Mouse (Mus musculus) splenic B cell, adult 2 months (primary cell): ENCODE results near the gene Tmem62.
"Not testable (repeated sequence)": the region's sequence is repeated elsewhere in the genome, so short reads cannot be mapped to it uniquely, and the experiment has no call there.

Source experiments
- DNase-seq: peaks from one replicate; pipeline ENCODE4 v3.0.0-alpha.2; 2011; ENCODE audit warnings: low read depth, low spot score
- H3K27me3 ChIP-seq: 2 replicates; pipeline ENCODE4 v1.6.1; 2012; ENCODE audit warnings: mild to moderate bottlenecking, low read length, moderate library complexity, mixed read lengths; ENCODE audit not compliant: control insufficient read depth, poor library complexity, insufficient read depth, severe bottlenecking
- H3K36me3 ChIP-seq: 2 replicates; pipeline ENCODE4 v1.6.1; 2012; ENCODE audit warnings: mild to moderate bottlenecking, low read length, moderate library complexity, mixed read lengths; ENCODE audit not compliant: control insufficient read depth, poor library complexity, insufficient read depth, severe bottlenecking

Tmem62 gene

DNA sequence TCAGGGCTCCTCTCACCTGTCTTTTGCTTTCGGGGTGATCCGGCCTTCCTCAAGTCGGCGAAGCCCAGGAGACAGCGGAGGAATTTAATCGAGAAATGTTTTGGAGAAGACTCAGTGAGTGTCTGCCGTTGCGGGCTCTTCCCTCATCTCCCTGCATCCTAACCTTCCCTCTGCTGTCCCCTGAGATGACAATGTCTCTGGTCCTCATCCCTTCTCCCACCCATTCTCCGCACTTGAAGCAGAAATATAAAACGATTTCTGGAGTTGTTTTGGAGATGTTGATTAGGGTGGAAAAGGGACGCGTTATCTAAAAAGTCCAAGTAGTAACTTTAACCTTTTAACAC, 31.8 kb downstream of the Tmem62 start:
- peaks cover 2% of the 10 kb centered on the region; the same call in 1 of the 2 replicates for H3K36me3 ChIP-seq
- no peaks in the 10 kb centered on the region for H3K27me3 ChIP-seq
- DNase-seq, result no peak

DNA sequence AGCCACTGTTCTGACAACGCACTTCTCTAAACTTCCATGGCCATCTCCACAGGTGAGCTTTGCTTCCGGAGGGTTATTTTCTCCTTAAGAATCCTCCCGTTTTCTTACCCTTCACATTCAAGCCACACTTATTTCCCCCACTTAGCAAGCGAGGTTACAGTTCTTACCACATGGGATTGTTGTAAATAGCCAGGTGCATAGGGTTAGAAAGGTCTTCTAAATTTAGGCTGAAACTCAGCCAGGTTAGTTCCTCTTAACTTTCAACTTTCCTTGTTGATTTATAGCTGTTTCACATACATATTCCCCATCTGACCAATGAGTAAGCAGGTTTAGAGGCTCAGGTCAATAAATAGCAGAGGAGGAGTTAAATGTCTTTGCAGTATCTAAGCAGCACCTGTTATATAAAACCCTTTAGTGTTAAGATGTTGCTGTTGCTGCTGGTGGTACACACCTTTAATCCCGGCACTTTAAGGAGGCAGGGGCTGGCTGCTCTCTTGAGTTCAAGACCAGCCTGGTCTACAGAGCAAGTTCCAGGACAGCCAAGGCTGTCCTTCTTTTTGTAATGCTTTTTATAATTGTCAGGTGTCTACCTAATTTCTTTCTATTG, 32.4 kb downstream of the Tmem62 start:
- peaks cover 2% of the 10 kb centered on the region; the same call in 1 of the 2 replicates for H3K36me3 ChIP-seq

DNA sequence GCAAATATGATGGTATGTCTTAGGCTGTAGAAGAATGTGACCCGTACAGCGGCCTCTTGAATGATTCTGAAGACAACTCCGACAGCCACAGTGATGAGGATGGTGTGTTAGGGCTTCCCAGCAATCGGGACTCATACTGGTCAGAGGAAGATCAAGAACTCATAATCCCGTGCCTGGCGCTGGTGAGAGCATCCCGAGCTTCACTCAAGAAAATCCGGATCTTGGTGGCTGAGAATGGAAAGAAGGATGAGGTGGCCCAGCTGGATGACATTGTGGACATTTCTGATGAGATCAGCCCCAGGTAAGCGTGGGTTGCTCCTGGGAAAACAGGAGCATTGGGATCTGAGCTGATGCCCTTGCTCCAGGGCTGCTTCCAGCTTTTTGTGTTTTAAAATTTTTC, 35.9 kb downstream of the Tmem62 start:
- Histone ChIP-seq H3K36me3 (peaks cover 8% of the 10 kb centered on the region), H3K27me3 (no peaks in the 10 kb centered on the region)
- DNase-seq, result no peak

More for the DNA sequence above, 32.4 kb downstream of the Tmem62 start:
- DNase-seq, result no peak
- no peaks in the 10 kb centered on the region for H3K27me3 ChIP-seq

DNA sequence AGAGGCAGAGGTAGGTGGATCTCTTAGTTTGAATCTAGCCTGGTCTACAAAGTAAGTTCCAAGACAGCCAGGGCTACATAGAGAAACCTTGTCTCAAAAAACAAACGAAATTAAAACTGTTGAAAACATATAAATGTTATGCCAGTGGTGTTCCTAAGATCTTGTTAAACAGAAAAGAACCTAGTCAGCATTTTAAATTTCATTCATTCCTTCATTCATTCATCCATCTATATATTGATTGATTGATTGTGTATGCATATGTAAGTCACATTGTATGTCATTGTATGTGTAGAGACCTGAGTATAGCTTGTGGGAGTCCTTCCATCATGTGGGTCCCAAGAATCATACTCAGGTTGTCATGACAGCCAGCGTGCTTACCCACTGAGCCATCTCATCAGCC, 38.7 kb downstream of the Tmem62 start:
- no peaks in the 10 kb centered on the region for H3K27me3 ChIP-seq
- H3K36me3 ChIP-seq, result peaks cover 9% of the 10 kb centered on the region
- DNase-seq, result no peak

DNA sequence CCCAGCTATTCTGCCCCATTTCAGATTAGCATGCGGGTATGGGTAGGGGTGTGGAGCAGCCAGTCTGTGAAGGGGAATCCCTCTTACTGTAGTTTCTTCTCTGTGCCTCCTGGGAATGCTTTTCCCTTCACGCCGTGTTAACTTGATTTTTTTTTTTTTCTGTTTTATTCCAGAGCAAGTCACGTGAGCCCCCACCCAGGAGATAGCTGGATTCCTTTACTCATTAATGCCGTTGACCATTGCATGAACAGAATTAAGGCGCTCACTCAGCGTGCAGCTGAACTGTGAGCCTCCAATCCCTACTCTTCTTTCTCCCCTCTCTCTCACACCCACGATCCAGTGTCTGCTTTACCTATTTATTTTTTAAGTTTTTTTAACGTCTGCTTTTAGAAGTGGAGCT, 39.4 kb downstream of the Tmem62 start:
- H3K36me3 ChIP-seq, result peaks cover 9% of the 10 kb centered on the region

DNA sequence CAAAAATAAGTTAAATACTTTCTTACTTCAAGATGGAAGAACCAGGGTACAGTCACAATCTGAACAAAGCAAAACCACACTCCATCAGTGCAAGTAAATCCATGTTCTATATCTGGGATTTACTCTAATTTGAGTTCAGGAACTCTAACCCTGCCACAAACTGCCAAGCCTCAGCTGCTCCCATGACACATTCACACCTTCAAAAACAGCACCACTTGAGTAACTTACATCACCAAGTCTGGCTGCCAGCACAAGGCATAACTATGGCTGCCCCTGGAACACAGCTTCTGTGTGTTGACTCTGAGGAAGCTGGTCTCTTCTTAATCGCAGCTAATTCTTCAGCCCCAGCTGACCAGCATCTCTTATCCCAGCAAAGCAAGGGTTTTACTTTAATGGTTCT, 40.3 kb downstream of the Tmem62 start:
- Histone ChIP-seq H3K27me3 (no peaks in the 10 kb centered on the region), H3K36me3 (peaks cover 9% of the 10 kb centered on the region)
- DNase-seq, result no peak

More for the DNA sequence above, 39.4 kb downstream of the Tmem62 start:
- DNase-seq, result no peak
- H3K27me3 ChIP-seq, result no peaks in the 10 kb centered on the region

DNA sequence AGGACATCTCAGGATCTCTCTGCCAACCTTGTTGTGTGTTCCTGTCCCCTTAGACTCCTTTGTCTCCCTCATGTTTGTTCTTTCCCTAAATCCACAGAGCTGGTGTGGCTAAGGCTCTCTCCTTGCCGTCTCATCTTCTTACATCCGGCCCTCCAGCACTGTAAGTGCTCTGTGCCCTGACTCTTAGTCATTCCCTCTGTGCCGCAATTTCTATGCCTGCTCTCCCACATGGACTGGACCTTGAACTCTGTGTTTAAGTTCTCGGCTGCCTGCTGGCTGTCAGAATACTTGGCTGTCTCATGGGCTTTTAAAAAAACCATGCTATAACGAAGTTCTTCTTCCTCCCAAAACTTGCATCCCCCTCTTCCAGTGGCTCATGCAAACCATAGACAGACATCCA, 46.1 kb downstream of the Tmem62 start:
- no peaks in the 10 kb centered on the region for H3K27me3 ChIP-seq
- no peak for DNase-seq

DNA sequence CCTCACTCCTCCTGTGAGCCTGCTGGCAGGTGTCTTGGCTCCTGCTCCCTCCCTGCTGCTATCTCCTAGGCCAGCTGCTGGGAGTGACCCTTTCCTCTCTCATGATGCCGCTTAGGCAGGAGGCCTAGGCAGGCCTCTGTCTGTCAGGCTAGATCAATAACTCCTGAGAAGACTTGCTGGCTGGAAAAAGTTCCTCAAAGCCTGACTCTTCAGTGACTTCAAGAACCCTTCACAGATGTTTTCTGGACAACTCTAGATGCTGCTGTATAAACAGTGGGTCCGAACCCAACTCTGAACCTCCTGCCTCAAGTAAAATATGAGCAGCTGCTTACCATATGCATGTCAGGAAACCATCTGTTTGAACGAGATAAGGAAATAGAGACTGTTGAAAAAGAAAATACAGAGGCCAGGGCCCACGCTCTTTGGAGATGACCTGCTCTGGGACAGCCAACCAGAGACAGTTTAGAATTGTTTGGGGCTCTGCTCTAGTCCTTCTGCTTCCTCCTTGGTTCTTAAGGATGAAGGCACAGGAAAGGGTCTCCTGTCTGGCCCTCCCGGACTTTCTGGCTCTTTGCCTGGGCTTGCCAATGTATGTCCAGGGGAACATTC, 60.0 kb downstream of the Tmem62 start, which contains the start of gene Epb42:
Gene Epb42, minus strand, starts transcription at position 340 of the 609 bp plus-strand sequence.
- DNase-seq, result no peak
- no peaks in the 10 kb centered on the region for H3K36me3 ChIP-seq
- H3K27me3 ChIP-seq, result no peaks in the 10 kb centered on the region

More for the DNA sequence above, 46.1 kb downstream of the Tmem62 start:
- H3K36me3 ChIP-seq, result no peaks in the 10 kb centered on the region

DNA sequence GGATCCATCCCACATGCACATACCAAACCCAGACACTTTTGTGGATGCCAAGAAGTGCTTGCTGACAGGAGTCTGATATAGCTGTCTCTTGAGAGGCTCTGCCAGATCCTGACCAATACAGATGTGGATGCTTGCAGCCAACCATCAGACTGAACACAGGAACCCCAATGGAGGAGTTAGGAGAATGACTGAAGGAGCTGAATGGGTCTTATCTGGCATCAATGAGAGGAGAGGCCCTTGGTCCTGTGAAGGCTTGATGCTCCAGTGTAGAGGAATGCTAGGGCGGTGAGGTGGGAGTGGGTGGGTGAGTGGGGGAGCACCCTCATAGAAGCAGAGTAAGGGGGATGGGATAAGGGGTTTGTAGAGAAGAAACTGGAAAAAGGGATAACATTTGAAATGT, 62.0 kb downstream of the Tmem62 start:
- H3K27me3 ChIP-seq, H3K36me3 ChIP-seq, DNase-seq: not testable (repeated sequence)

DNA sequence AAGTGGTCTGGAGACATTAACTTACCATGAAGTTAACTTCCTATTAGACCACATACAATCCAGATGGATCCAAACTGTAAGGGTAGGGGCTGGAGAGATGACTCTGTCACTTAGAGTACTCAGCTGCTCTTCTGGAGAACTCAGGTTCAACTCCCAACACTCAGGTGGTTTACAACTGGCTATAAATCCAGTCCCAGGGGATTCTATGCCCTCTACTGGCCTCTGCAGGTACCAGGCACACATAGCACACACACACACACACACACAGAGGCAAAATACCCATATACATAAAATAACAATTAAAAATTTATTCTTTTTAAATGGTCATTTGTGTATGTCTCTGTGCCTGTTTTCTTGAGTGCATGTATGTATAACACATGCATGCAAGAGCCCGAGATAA, 62.6 kb downstream of the Tmem62 start:
- Histone ChIP-seq H3K27me3 (0 out of 2 replicates have a peak, but pooled peaks cover 2% of the 10 kb centered on the region), H3K36me3 (no peaks in the 10 kb centered on the region)
- no peak for DNase-seq

DNA sequence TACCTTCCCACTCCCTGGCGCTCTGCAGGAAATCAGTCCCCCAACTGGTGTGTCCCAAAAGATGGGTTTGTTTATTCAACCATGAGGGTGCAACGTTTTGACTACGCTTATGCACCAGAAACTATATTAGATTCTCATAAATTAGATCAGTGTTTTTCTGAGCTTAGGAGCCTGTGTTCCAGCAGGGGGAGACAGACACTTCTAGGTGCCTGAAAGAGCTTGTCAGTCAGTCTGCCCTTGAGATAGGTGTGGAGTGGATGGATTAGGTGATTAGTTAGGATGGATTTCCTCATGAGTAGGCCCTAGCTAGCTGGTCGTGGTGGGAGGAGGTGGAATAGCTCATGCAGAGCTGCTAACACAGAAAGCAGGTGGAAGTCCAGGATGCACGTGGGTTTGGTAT, 64.3 kb downstream of the Tmem62 start:
- 0 out of 2 replicates have a peak, but pooled peaks cover 2% of the 10 kb centered on the region for H3K27me3 ChIP-seq
- DNase-seq, result peak; percentile 15
- no peaks in the 10 kb centered on the region for H3K36me3 ChIP-seq

DNA sequence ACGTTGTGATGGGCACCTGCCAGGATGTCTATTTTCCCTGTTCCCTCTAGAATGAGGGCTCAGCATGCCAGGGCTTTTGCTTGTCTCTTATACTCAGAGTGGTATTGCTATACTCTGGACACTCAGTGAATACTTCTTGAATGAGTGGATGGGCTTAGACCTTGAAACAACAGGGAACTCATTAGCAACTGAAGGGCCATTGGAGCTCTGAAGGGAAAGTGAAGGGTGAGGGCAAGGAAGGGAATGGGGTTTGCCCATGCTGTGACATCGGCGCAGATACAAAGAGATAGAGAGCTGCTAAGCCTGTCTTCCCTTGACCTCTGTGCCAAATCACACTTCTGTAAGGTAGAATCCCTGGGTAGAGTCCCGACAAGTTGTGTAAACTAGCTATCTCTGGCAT, 68.8 kb downstream of the Tmem62 start:
- no peaks in the 10 kb centered on the region for H3K36me3 ChIP-seq
- H3K27me3 ChIP-seq, result 0 out of 2 replicates have a peak, but pooled peaks cover 2% of the 10 kb centered on the region
- no peak for DNase-seq

DNA sequence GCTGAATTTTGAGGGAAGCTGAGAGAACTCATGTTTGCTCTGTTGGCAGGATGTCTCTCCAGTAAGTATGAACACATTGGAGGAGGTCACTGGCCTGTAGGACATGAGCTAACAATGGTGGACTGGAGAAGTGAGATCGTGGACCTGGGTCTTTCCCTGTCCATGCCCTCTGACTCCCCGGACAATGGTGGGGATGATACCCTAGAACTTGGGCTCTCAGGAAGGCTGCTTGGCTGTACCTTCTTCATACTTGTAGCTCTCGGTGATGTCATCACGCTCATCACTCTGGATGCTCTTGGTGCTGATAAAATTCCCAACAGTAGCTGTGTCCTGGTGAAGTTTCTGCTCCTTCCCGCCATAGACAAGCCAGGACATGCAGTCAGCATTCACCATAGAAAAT, 75.4 kb downstream of the Tmem62 start:
- DNase-seq, result no peak
- Histone ChIP-seq H3K27me3 (no peaks in the 10 kb centered on the region), H3K36me3 (no peaks in the 10 kb centered on the region)

DNA sequence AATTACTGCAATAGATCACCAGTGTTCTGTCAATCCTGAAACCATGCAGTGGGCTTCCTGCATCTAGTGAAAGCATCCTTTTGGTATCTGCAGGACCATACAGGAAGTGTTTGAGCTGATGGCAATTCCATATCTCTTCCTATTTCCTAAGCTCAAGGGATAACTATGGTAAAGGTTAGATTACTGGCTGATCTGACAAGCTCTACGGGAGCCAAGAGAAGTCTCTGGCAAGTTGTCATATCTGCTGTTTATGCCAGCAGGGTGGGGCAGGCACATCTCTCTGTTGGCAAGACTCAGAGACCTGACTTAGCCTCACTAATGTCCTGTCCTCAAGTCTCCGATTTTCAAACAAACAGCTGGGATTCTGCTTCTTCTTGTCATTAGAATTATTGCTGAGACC, 77.2 kb downstream of the Tmem62 start:
- Histone ChIP-seq H3K36me3 (no peaks in the 10 kb centered on the region), H3K27me3 (no peaks in the 10 kb centered on the region)
- no peak for DNase-seq

DNA sequence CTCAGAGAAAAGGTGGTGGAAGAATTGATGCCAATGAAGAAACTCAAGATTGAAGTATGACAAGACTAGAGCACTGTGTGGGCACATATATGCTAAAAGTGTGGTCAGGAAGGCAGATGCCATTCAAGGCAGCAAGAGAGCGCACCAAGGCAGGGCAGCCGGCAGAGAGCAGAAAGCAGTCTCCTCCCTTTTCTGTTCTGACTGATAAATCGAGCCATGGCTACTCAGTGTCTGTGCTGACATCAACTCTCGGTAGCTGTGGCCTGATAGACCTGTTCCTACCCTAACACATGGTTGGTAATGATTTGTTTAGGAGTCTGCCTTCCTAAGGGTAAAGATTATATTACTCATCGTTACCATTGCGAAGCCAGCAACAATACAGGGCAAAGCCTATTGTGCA, 79.1 kb downstream of the Tmem62 start:
- no peaks in the 10 kb centered on the region for H3K36me3 ChIP-seq
- no peaks in the 10 kb centered on the region for H3K27me3 ChIP-seq
- DNase-seq, result no peak
